Mouse (Mus musculus): ENCODE measurements at regions not wholly inside any gene's neighbourhood (a gene's known extent, or its start where the extent isn't known, plus 50 kb on each side); places are given as distances from the start of the nearest gene placed in this dataset.

GRCm38 (mm10) chr7:128834894-128835293 is 90.2 kb downstream of the Sec23ip start:
- DNase-seq: no peak

GRCm38 (mm10) chr7:128836435-128836834 is 91.7 kb downstream of the Sec23ip start:
- no peak for DNase-seq

- DNase-seq: no peak
Measured at GRCm38 (mm10) chr7:128842561-128842960, 97.8 kb downstream of the Sec23ip start.

GRCm38 (mm10) chr7:128843576-128843975 is 98.8 kb downstream of the Sec23ip start:
- DNase-seq: no peak

- no peak for DNase-seq
Measured at GRCm38 (mm10) chr7:128849261-128849660, 104.5 kb downstream of the Sec23ip start.

- no peak for DNase-seq
Measured at GRCm38 (mm10) chr7:128854193-128854592, 109.5 kb downstream of the Sec23ip start.

GRCm38 (mm10) chr7:128854690-128855343 is 110.1 kb downstream of the Sec23ip start:
- DNase-seq: no peak

- DNase-seq: peak; percentile 8
Measured at GRCm38 (mm10) chr7:128860141-128860540, 115.4 kb downstream of the Sec23ip start.

GRCm38 (mm10) chr7:128860709-128861108 is 116.0 kb downstream of the Sec23ip start:
- no peak for DNase-seq

GRCm38 (mm10) chr7:128861376-128861775 is 116.6 kb downstream of the Sec23ip start:
- no peak for DNase-seq

- DNase-seq: no peak
Measured at GRCm38 (mm10) chr7:128868799-128869198, 124.1 kb downstream of the Sec23ip start.

GRCm38 (mm10) chr7:128884015-128884414 is 139.3 kb downstream of the Sec23ip start:
- no peak for DNase-seq

- no peak for DNase-seq
Measured at GRCm38 (mm10) chr7:128885551-128885950, 140.8 kb downstream of the Sec23ip start.

GRCm38 (mm10) chr7:128910134-128910533 is 165.4 kb downstream of the Sec23ip start:
- no peak for DNase-seq

GRCm38 (mm10) chr7:128937976-128938730 is 193.4 kb downstream of the Sec23ip start:
- DNase-seq: no peak

GRCm38 (mm10) chr7:128960575-128960974 is 215.8 kb downstream of the Sec23ip start:
- DNase-seq: no peak

- DNase-seq: no peak
Measured at GRCm38 (mm10) chr7:128979904-128980303, 235.2 kb downstream of the Sec23ip start.

- DNase-seq: no peak
Measured at GRCm38 (mm10) chr7:128980827-128981226, 236.1 kb downstream of the Sec23ip start.

GRCm38 (mm10) chr7:128998759-128999158 is 254.0 kb downstream of the Sec23ip start:
- DNase-seq: no peak

GRCm38 (mm10) chr7:129002419-129002818 is 254.4 kb upstream of the Plpp4 start:
- DNase-seq: no peak

- no peak for DNase-seq
Measured at GRCm38 (mm10) chr7:129003150-129003549, 253.7 kb upstream of the Plpp4 start.

GRCm38 (mm10) chr7:129016353-129016752 is 240.5 kb upstream of the Plpp4 start:
- DNase-seq: no peak

- DNase-seq: no peak
Measured at GRCm38 (mm10) chr7:129027116-129027515, 229.7 kb upstream of the Plpp4 start.

GRCm38 (mm10) chr7:129048023-129048422 is 208.8 kb upstream of the Plpp4 start:
- no peak for DNase-seq

All from cerebellum, adult 11 months (tissue).